Mouse (Mus musculus) midbrain, embryonic 13.5 days (tissue): ENCODE data around the gene Phf20. TPM values are rescaled to one million over a fixed set of nuclear protein-coding genes. Genes with fewer than 3 reads are reported as not detected.
A peak's percentile ranks its signal among the peaks of the same experiment; 100 is the strongest.

Experiments
- ATAC-seq: fragments of 200-750 bp; cut with Nextera tagmentation; 2 replicates; pipeline ENCODE4 v1.8.0; 2017; ENCODE audit warnings: mild to moderate bottlenecking, moderate TSS enrichment, moderate library complexity
- H3K27ac ChIP-seq: fragments of 300-500 bp; sonication (generic); 2 replicates; pipeline ENCODE4 v1.5.1; 2015; ENCODE audit warnings: inconsistent platforms, mild to moderate bottlenecking, moderate library complexity
- H3K27me3 ChIP-seq: fragments of 300-500 bp; sonication (generic); 2 replicates; pipeline ENCODE4 v1.6.1; 2015; ENCODE audit warnings: mild to moderate bottlenecking, inconsistent platforms
- H3K36me3 ChIP-seq: fragments of 300-500 bp; sonication (generic); 2 replicates; pipeline ENCODE4 v1.6.1; 2015; ENCODE audit warnings: mild to moderate bottlenecking, inconsistent platforms
- H3K4me1 ChIP-seq: fragments of 300-500 bp; sonication (generic); replicated peaks from 2 replicates; pipeline ENCODE4 v1.6.1; 2015; ENCODE audit warnings: inconsistent platforms
- H3K4me2 ChIP-seq: fragments of 300-500 bp; sonication (generic); replicated peaks from 2 replicates; pipeline ENCODE4 v1.6.1; 2015; ENCODE audit warnings: moderate library complexity, mild to moderate bottlenecking, inconsistent platforms
- H3K4me3 ChIP-seq: fragments of 300-500 bp; sonication (generic); replicated peaks from 2 replicates; pipeline ENCODE4 v1.5.1; 2015; ENCODE audit warnings: mild to moderate bottlenecking, inconsistent platforms
- H3K9ac ChIP-seq: fragments of 300-500 bp; sonication (generic); replicated peaks from 2 replicates; pipeline ENCODE4 v1.6.1; 2015; ENCODE audit warnings: mild to moderate bottlenecking, inconsistent platforms
- H3K9me3 ChIP-seq: fragments of 300-500 bp; sonication (generic); 2 replicates; pipeline ENCODE4 v1.6.1; 2016; ENCODE audit warnings: mild to moderate bottlenecking, inconsistent platforms
- WGBS: fragments of 180-500 bp; shearing (Covaris S2); methylation state at CpG from one replicate; pipeline ENCODE4 v1.1.7; 2015; 5-methylcytosine and 5-hydroxymethylcytosine counted together
- polyA plus RNA-seq: library from polyadenylated mRNA; unstranded; fragments of >200 nt; fragmentation: Nextera tagmentation; extraction: Ambion mirVana; gene quantifications from 2 replicates; pipeline ENCODE4 v1.2.1, GENCODE M21; 2015

The Phf20 gene
- polyA plus RNA-seq, result 111 and 124 TPM in 2 replicates

GRCm38 (mm10) chr2:156196302-156197128 lies at the start of gene Phf20:
Gene Phf20 (plus strand): TSS chr2:156196466.
- WGBS, result under 1% methylated on average over 46 of the region's 88 CpGs
- Histone ChIP-seq H3K4me3 (peak within 1 kb of the TSS; percentile 69), H3K36me3 (peaks cover 11% of the 10 kb centered on the region), H3K9ac (peak within 1 kb of the TSS; percentile 90), H3K27me3 (no peaks in the 10 kb centered on the region), H3K9me3 (no peaks in the 10 kb centered on the region), H3K4me1 (peaks cover 33% of the 10 kb centered on the region), H3K27ac (peak within 1 kb of the TSS; percentile 98), H3K4me2 (peak within 1 kb of the TSS; percentile 73)
- ATAC-seq, result peak; percentile 97

GRCm38 (mm10) chr2:156147316-156147915 lies 48.9 kb upstream of the Phf20 start:
- H3K27ac ChIP-seq, result no peak overlapping the region
- ATAC-seq, result no peak
- no peak overlapping the region for H3K4me2 ChIP-seq
- no peak overlapping the region for H3K9ac ChIP-seq
- no peaks in the 10 kb centered on the region for H3K9me3 ChIP-seq
- H3K27me3 ChIP-seq, result no peaks in the 10 kb centered on the region
- 88% methylated on average over 3 of the region's 3 CpGs for WGBS
- H3K4me3 ChIP-seq, result no peak overlapping the region
- peaks cover 19% of the 10 kb centered on the region for H3K4me1 ChIP-seq
- H3K36me3 ChIP-seq, result peaks cover 34% of the 10 kb centered on the region

GRCm38 (mm10) chr2:156151538-156151937 lies 44.7 kb upstream of the Phf20 start:
- Histone ChIP-seq H3K4me3 (no peak overlapping the region), H3K4me2 (no peak overlapping the region), H3K27me3 (no peaks in the 10 kb centered on the region), H3K9ac (no peak overlapping the region), H3K36me3 (peaks cover 56% of the 10 kb centered on the region), H3K4me1 (no peaks in the 10 kb centered on the region), H3K9me3 (no peaks in the 10 kb centered on the region), H3K27ac (no peak overlapping the region)
- no peak for ATAC-seq

DNA sequence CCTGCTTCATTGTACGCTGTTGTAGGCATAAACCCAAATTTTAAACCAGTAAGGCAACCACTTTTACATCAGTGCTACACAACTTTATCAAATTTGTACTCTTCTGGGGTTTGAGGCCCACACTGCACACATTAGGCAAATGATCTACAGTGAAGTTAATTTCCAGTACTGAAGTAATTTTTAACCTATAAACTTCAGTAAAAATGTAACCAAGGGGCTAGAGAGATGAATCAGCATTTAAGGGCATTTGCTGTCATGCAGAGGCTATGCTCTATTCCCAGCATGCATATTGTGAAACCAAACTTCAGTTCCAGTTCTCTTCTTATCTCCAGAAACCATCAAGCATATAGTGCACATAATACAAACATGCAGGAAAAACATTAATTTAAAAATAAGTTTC lies 30.8 kb upstream of the Phf20 start:
- no peak overlapping the region for H3K27ac ChIP-seq
- H3K27me3 ChIP-seq, result no peaks in the 10 kb centered on the region
- H3K4me1 ChIP-seq, result no peaks in the 10 kb centered on the region
- no peak for ATAC-seq
- WGBS, result 94% methylated on average over 1 of the region's 1 CpGs
- peaks cover 77% of the 10 kb centered on the region for H3K36me3 ChIP-seq
- no peak overlapping the region for H3K4me3 ChIP-seq
- no peaks in the 10 kb centered on the region for H3K9me3 ChIP-seq
- H3K9ac ChIP-seq, result no peak overlapping the region
- no peak overlapping the region for H3K4me2 ChIP-seq

DNA sequence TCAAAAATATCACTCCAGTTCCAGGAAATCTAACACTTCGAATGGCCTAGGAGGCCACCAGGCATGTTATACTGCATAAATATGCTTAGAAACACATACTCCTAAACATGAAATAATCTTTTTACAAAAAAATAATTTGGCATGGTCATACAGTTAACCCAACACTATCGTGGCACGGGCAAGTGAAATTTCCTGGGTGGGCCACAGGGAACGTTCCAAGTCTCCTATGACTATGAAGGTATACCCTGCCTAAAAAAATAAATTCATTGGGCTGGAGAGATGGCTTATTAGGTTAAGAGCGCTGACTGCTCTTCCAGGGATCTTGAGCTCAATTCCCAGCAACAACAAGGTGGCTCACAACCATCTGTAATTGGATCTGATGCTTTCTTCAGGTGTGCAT lies 29.7 kb upstream of the Phf20 start:
- H3K27me3 ChIP-seq, result no peaks in the 10 kb centered on the region
- H3K4me1 ChIP-seq, result no peaks in the 10 kb centered on the region
- WGBS, result 98% methylated on average over 5 of the region's 5 CpGs
- no peak overlapping the region for H3K4me2 ChIP-seq
- no peak overlapping the region for H3K27ac ChIP-seq
- no peak overlapping the region for H3K9ac ChIP-seq
- no peak for ATAC-seq
- H3K4me3 ChIP-seq, result no peak overlapping the region
- peaks cover 82% of the 10 kb centered on the region for H3K36me3 ChIP-seq
- H3K9me3 ChIP-seq, result no peaks in the 10 kb centered on the region

- Histone ChIP-seq H3K4me1 (peaks cover 47% of the 10 kb centered on the region), H3K36me3 (peaks cover 35% of the 10 kb centered on the region), H3K27me3 (no peaks in the 10 kb centered on the region), H3K9me3 (no peaks in the 10 kb centered on the region), H3K9ac (no peak overlapping the region), H3K27ac (no peak overlapping the region), H3K4me2 (0 out of 2 replicates have a peak overlapping the region, but pooled peaks have one; percentile 7), H3K4me3 (no peak overlapping the region)
- 91% methylated on average over 6 of the region's 6 CpGs for WGBS
- no peak for ATAC-seq
Measured at GRCm38 (mm10) chr2:156177079-156177478, 19.2 kb upstream of the Phf20 start.

DNA sequence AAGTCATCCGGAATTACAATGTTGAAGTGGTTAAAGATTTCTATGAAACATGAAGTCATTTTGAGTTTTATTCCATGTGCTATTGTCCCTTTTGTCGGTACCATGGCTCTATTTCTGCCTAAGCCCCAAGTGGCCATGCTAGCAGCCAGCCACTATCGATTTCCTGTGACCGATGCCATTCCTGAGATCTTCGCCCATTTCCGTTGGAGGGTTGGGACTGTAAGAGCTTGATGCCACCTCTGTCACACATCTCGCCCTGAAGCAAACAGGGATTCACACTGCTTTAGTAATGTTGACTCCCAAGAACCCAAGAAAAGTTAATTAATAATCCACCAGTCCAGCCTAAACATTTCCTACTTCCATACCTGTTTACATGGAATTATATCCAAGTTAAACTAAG lies 18.6 kb upstream of the Phf20 start:
- no peak for ATAC-seq
- 79% methylated on average over 7 of the region's 7 CpGs for WGBS
- Histone ChIP-seq H3K4me3 (peak overlapping the region; percentile 99), H3K4me1 (peaks cover 47% of the 10 kb centered on the region), H3K9ac (no peak overlapping the region), H3K36me3 (peaks cover 31% of the 10 kb centered on the region), H3K4me2 (peak overlapping the region; percentile 46), H3K9me3 (no peaks in the 10 kb centered on the region), H3K27ac (no peak overlapping the region), H3K27me3 (no peaks in the 10 kb centered on the region)

DNA sequence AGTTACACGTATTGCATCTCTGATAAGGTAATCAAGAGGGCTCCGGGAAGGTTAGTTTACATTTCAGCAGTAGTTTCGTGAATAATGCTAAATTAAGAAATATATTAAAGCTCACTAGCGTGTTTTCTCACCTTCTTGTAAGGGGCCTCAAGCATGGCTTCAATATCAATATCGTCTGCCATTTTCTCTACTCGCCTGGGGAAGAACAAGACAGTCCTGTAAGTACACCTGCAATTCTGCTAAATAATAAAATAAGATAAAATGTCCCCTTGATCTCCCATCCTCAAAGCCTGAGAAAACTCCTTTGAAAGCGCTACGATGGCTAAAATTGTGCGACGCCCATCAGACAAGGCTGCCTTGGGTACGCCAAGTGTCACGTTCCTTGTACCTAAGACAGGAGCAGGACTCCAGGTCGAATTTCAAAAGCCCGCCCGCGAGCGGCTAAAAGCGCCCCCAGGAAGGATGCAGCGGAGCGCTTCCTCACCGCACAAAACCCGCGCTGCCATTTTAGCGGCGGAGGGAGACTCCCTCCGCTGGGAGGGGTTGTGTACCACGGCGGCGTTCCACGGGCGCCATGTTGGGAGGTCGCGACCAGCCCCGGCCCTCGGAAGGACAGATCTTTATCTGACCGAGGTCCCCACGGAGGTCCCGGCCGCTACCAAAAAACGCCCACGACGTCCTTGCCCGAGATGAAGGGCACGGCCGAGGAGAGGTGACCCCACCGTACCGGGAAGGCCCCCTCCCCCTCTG lies 17.0 kb upstream of the Phf20 start:
- peak; percentile 27 for ATAC-seq
- no peaks in the 10 kb centered on the region for H3K27me3 ChIP-seq
- peak overlapping the region; percentile 99 for H3K4me3 ChIP-seq
- H3K27ac ChIP-seq, result peak overlapping the region; percentile 98
- no peaks in the 10 kb centered on the region for H3K9me3 ChIP-seq
- H3K4me2 ChIP-seq, result peak overlapping the region; percentile 88
- H3K36me3 ChIP-seq, result peaks cover 20% of the 10 kb centered on the region
- WGBS, result 2% methylated on average over 47 of the region's 47 CpGs
- peak overlapping the region; percentile 100 for H3K9ac ChIP-seq
- peaks cover 43% of the 10 kb centered on the region for H3K4me1 ChIP-seq

DNA sequence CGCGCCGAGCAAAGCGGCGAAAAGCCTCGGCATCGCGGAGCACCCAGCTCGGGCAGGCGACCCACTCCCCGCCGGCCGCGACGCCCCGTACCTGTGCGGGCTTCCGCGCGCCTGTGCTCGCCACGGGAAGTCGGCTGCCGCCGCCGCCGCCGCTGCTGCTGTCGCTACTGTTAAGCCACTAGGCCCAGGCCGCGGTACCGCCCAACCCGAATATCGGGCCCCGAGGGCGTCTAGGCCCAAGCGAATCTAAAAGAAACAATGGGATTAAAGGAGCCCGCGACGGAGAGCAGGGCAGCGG lies 16.5 kb upstream of the Phf20 start:
- H3K27me3 ChIP-seq, result no peaks in the 10 kb centered on the region
- H3K9ac ChIP-seq, result peak overlapping the region; percentile 100
- peaks cover 18% of the 10 kb centered on the region for H3K36me3 ChIP-seq
- 0 out of 2 replicates have a peak, but pooled peaks have one; percentile 24 for ATAC-seq
- WGBS, result 1% methylated on average over 29 of the region's 41 CpGs
- peak overlapping the region; percentile 98 for H3K27ac ChIP-seq
- peak overlapping the region; percentile 99 for H3K4me3 ChIP-seq
- H3K9me3 ChIP-seq, result no peaks in the 10 kb centered on the region
- H3K4me1 ChIP-seq, result peaks cover 42% of the 10 kb centered on the region
- H3K4me2 ChIP-seq, result peak overlapping the region; percentile 88; the same call in 1 of the 2 replicates

DNA sequence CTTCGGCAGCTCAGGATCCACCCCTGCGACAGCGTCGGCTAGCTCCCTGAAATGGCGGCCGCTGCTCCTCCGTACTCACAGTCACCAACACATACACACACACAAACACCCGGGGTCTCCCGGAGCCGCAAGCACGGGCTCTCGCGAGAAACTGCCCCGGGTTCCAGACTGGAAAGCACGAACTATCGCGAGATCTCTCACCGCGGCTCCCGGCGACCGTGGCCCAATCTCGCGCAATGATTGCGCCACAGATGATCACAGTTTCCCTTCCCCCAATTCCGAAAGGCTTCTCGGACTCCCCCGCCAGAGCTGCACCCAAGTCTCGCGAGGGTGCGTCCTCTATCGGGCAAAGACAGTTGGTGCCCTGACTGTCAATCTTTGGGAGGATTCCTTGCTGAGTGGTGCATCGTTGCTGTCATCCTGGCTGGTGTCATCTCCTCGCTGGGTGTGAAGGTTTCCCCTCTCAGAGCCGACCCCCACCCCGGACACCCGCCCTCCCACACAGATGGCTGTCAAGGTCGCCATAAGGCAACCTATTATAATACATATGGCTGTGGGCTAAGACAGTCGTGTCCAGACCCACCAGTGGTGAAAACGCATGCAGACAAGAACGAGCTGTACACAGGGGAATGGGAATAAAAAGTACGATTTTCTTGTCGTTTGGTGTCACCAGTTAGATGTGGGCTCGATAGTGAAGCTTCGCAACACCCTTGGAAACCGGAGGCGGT lies 16.0 kb upstream of the Phf20 start, which contains the start of gene Rbm39:
TSS of gene Rbm39 (minus strand) at position 145 of the 728 bp plus-strand sequence.
- Histone ChIP-seq H3K4me3 (peak within 1 kb of the TSS; percentile 99), H3K4me2 (peak within 1 kb of the TSS; percentile 88), H3K9me3 (no peaks in the 10 kb centered on the region), H3K9ac (peak within 1 kb of the TSS; percentile 100), H3K27ac (peak within 1 kb of the TSS; percentile 98), H3K4me1 (peaks cover 39% of the 10 kb centered on the region), H3K27me3 (no peaks in the 10 kb centered on the region), H3K36me3 (peaks cover 18% of the 10 kb centered on the region)
- peak; percentile 97 for ATAC-seq
- WGBS, result under 1% methylated on average over 47 of the region's 47 CpGs

DNA sequence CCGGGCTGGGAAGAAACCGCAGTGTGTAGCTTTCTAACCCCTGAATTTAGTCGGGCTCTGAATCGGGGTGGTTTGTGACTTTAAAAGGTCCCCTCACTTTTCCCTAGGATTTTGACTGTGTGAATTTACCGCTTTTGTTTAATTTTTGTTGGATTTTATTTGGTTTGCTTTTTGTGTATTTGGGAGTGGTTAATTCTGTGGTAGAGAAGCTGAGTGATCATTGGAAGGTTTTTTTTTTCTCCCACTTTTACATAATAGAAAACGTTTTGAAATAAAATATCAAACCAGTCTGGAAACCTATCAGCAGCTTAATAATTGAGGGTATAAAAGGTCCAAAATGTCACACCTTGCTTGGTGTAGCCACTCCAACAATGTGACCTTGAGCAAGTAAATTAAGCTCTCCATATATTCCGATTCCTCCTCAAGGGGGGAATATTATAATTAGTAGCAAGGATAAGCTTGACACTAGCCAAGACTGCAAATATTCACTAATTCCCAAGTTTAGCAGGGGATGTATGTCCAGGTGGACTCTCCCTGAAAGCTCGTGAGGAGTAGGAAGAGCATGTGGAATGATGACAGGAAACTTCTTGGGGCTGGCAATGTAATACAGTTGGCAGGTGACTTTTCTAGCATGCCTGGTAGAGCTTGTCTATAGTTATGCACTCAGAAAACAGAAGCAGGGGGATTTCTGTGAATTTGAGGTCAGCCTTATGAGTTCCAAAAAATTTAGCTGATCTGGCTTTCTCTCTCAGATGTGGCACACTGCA lies 15.3 kb upstream of the Phf20 start:
- Histone ChIP-seq H3K4me1 (peaks cover 35% of the 10 kb centered on the region), H3K4me3 (peak overlapping the region; percentile 99), H3K36me3 (peaks cover 14% of the 10 kb centered on the region), H3K9me3 (no peaks in the 10 kb centered on the region), H3K4me2 (peak overlapping the region; percentile 58), H3K27me3 (no peaks in the 10 kb centered on the region), H3K9ac (peak overlapping the region; percentile 65), H3K27ac (peak overlapping the region; percentile 90)
- ATAC-seq, result no peak
- WGBS, result 15% methylated on average over 8 of the region's 8 CpGs
